Mouse (Mus musculus) lung, adult 2 months (tissue): Measurements from ENCODE around the gene Fbf1.

Source experiments
- CTCF ChIP-seq: fragments of 200-500 bp; IDR thresholded peaks from 2 replicates; pipeline ENCODE4 v1.5.1; 2011; ENCODE audit warnings: mild to moderate bottlenecking, low read length, control low read depth; ENCODE audit not compliant: insufficient read depth
- POLR2A ChIP-seq: fragments of 200-500 bp; IDR thresholded peaks from 2 replicates; pipeline ENCODE4 v1.6.1; 2011; ENCODE audit warnings: low read depth, mild to moderate bottlenecking, control low read depth, low read length, borderline replicate concordance; ENCODE audit errors: extremely low read depth

GRCm38 (mm10) chr11:116117819-116118218 lies 50.1 kb downstream of the Fbf1 start:
- TF ChIP-seq POLR2A = no peak
- no peak for TF ChIP-seq CTCF
